Mouse (Mus musculus): ENCODE results near the gene Spag9. TPM values are rescaled to one million over a fixed set of nuclear protein-coding genes. Genes with fewer than 3 reads are reported as not detected.

The Spag9 gene
- polyA plus RNA-seq, 1 experiment from 2014 or later, result 68.9 TPM

DNA sequence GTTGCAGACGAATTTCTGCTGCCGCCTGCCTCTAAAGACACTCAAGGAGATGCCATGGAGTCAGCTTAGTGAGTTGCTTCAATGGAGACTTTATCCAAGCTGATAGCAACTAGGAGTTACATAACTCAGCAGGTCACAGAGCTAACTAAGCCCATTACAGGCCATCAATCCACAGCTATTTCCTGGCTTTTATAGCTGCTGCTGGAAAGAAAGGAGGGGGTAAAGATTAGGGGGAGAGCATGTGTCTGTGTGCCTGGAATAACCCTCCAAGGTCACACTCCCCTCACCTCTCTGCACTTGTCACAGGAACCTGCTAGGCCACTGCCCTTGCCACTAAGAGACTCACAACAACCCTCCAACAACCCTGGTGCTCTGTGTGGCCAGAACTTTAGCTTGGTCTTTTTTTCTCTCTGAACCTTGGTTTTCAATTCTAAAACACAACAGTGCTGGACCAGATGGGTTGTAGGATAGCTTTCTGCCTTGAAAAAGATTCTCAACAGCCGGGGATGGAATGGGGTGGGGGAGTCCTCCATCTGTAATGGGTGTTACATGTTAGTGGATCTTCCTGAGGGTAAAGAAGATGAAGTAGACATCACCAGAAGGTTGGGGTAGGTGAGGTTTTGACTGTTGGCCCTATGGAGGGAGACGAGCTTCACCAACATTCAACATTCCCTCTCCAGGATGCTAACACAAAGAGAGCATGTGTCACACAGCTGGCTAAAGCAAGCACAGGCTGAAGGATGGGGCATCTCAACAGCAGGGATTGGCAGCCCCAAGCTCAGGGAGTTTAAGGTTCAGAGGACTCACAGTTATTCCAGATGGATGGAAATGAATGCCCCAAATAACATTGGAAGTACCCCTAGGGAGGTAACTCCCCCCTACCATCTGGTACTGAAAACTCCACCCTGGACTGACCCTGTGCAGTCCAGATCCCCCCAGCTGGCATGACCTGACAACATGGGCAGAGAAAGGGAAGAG is 134.5 kb downstream of the Spag9 start:
- no peaks in the 10 kb centered on the region for H3K27me3 ChIP-seq (replicated peaks; ENCODE audit: control insufficient read depth, insufficient read depth, low read length)
- no peak overlapping the region for H3K9ac ChIP-seq (ENCODE audit: low read depth, low read length)
- H3K4me2 ChIP-seq (ENCODE audit: low read length), result no peak overlapping the region
- WGBS, result 65% methylated on average over 4 of the region's 4 CpGs
- H3K9me3 ChIP-seq (ENCODE audit: control insufficient read depth, low read length), result no peaks in the 10 kb centered on the region
- H3K4me1 ChIP-seq (ENCODE audit: control insufficient read depth, insufficient read depth, low read depth, low read length), result peaks cover 14% of the 10 kb centered on the region; the same call in 1 of the 2 replicates
- H3K27ac ChIP-seq (ENCODE audit: low read depth, low read length), result no peak overlapping the region
- no peak for ATAC-seq
- H3K36me3 ChIP-seq (ENCODE audit: control insufficient read depth, insufficient read depth, low read length), result no peaks in the 10 kb centered on the region; the same call in none of the 2 replicates
- H3K4me3 ChIP-seq (ENCODE audit: low read length), result no peak overlapping the region

DNA sequence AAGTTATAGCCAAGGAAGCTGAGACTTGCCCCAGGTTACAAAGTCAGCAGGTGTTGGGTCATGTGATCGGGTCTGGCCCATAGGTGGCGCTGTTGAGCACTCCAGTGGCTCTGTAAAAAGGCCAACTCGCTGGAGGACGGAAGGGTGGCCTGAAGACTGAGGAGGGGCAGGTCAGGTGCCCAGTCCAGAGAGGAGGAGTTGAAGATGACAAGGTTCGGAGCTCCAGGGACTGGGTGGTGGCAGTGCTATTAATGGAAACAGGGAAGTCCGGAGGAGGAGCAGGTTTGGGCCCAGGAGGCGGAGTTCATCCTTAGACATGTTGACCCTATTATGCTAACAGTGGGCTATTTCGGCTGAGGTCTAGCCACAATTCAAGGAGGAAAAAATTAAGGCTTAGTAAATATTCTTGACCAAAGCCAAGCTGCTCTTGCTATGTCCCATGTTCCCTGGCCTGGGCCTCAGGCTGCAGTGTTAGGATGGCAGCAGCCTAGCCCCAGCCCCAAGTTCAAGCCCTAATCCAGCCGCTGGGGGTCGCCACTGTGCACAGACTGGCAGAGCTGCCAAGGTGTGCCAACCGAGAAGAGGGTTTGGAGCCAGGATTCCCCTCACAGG is 137.6 kb downstream of the Spag9 start:
- Histone ChIP-seq H3K4me3 (ENCODE audit: low read length) (no peak overlapping the region), H3K4me2 (ENCODE audit: low read length) (peak overlapping the region; percentile 20), H3K27me3 (replicated peaks; ENCODE audit: control insufficient read depth, insufficient read depth, low read length) (no peaks in the 10 kb centered on the region), H3K27ac (ENCODE audit: low read depth, low read length) (no peak overlapping the region), H3K9ac (ENCODE audit: low read depth, low read length) (no peak overlapping the region), H3K9me3 (ENCODE audit: control insufficient read depth, low read length) (no peaks in the 10 kb centered on the region), H3K4me1 (ENCODE audit: control insufficient read depth, insufficient read depth, low read depth, low read length) (peaks cover 24% of the 10 kb centered on the region; the same call in 1 of the 2 replicates), H3K36me3 (ENCODE audit: control insufficient read depth, insufficient read depth, low read length) (no peaks in the 10 kb centered on the region)
- 15% methylated on average over 11 of the region's 11 CpGs for WGBS
- ATAC-seq, result peak; percentile 55

DNA sequence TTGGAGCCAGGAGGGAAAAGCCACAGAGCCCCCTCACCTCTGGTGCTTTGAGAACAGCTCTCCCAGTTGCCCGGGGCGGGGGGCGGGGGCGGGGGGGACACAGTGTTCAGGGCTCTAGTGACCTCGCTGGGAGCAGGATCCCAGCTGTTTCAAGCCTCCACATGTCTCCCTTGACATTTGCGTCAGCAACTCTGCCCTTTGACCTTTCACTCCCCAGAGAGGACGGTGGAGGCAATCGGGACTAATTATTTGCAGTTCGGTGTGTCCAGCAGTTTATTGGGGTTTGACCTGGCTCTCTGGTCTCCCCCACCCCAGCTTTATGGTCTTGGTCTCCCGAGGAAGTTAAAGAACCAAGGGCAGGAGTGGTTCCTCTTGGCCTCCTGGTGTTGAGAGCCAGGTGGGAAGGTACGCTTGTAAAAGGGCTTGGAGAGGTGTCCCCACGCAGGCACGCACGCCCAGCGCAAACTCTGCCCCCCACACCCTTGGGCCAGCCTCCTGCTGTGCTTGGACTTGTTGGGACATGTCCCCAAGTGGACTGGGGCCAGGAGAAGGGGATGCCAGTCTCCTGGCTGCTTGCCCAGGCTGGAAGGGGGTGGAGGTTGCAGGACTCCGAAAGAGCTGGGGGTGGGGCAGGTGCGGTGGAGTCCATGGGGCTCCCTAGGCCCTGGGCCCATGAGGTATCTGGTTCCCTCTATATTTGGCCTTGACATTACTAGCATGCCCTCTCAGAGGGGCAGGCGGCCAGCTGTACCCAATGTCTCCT is 138.4 kb downstream of the Spag9 start:
- H3K4me1 ChIP-seq (ENCODE audit: control insufficient read depth, insufficient read depth, low read depth, low read length), result peaks cover 25% of the 10 kb centered on the region; the same call in 1 of the 2 replicates
- H3K4me2 ChIP-seq (ENCODE audit: low read length), result peak overlapping the region; percentile 31; the same call in 1 of the 2 replicates
- no peaks in the 10 kb centered on the region for H3K36me3 ChIP-seq (ENCODE audit: control insufficient read depth, insufficient read depth, low read length)
- peak overlapping the region; percentile 46 for H3K27ac ChIP-seq (ENCODE audit: low read depth, low read length)
- WGBS, result 43% methylated on average over 18 of the region's 18 CpGs
- no peaks in the 10 kb centered on the region for H3K27me3 ChIP-seq (replicated peaks; ENCODE audit: control insufficient read depth, insufficient read depth, low read length)
- ATAC-seq, result peak; percentile 14; the same call in 1 of the 2 replicates
- no peak overlapping the region; the same call in 1 of the 2 replicates for H3K9ac ChIP-seq (ENCODE audit: low read depth, low read length)
- H3K9me3 ChIP-seq (ENCODE audit: control insufficient read depth, low read length), result no peaks in the 10 kb centered on the region
- H3K4me3 ChIP-seq (ENCODE audit: low read length), result no peak overlapping the region

DNA sequence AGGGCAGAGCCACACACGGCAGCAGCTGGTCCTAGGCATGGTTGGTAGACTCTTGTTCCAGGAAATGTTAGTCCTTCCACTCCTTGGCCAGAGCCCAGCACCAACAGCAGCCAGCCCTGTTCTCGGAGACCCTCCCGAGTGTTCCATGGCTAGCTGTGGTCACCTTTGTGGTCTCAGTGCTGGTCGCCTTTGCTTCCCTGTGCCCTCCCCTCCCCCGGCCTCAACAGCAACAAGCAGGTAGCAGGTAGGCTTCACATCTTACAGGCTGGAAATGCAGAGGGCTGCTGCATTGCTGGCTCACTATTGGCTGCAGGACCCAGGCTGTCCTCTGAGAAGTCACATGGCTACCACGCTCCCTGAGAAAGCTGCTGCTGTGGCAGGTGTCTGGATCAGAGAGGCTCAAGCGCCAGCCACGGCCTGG is 139.7 kb downstream of the Spag9 start:
- ATAC-seq, result no peak
- Histone ChIP-seq H3K27ac (ENCODE audit: low read depth, low read length) (peak overlapping the region; percentile 48; the same call in 1 of the 2 replicates), H3K9me3 (ENCODE audit: control insufficient read depth, low read length) (no peaks in the 10 kb centered on the region), H3K4me2 (ENCODE audit: low read length) (no peak overlapping the region), H3K4me1 (ENCODE audit: control insufficient read depth, insufficient read depth, low read depth, low read length) (peaks cover 25% of the 10 kb centered on the region; the same call in 1 of the 2 replicates), H3K9ac (ENCODE audit: low read depth, low read length) (peak overlapping the region; percentile 11; the same call in 1 of the 2 replicates), H3K36me3 (ENCODE audit: control insufficient read depth, insufficient read depth, low read length) (no peaks in the 10 kb centered on the region), H3K27me3 (replicated peaks; ENCODE audit: control insufficient read depth, insufficient read depth, low read length) (no peaks in the 10 kb centered on the region), H3K4me3 (ENCODE audit: low read length) (no peak overlapping the region)
- 67% methylated on average over 8 of the region's 8 CpGs for WGBS

DNA sequence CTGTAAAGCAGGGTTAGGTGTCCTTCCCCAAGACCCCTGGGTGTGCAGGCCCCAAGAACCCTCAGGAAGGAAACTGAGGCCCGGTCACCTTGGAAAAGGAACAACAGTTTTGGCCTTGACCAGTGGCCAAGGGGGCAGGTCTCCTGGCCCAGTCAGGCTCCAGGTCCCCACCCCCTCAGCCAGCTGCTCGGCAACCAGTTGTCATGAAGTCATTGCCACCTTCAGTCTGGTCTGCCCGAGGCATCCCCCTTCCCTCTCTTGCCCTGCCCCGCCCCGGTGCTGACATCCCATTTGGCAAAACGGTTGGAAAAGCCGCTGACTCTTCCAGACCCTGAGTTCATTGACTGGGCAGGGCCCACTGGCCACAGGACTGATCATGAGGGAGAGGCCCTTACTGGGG is 140.8 kb downstream of the Spag9 start:
- H3K4me1 ChIP-seq (ENCODE audit: control insufficient read depth, insufficient read depth, low read depth, low read length), result peaks cover 25% of the 10 kb centered on the region; the same call in 1 of the 2 replicates
- H3K27me3 ChIP-seq (replicated peaks; ENCODE audit: control insufficient read depth, insufficient read depth, low read length), result no peaks in the 10 kb centered on the region
- no peak overlapping the region for H3K9ac ChIP-seq (ENCODE audit: low read depth, low read length)
- H3K36me3 ChIP-seq (ENCODE audit: control insufficient read depth, insufficient read depth, low read length), result no peaks in the 10 kb centered on the region
- no peak overlapping the region; the same call in 1 of the 2 replicates for H3K27ac ChIP-seq (ENCODE audit: low read depth, low read length)
- no peak for ATAC-seq
- H3K4me2 ChIP-seq (ENCODE audit: low read length), result no peak overlapping the region
- H3K9me3 ChIP-seq (ENCODE audit: control insufficient read depth, low read length), result no peaks in the 10 kb centered on the region
- H3K4me3 ChIP-seq (ENCODE audit: low read length), result no peak overlapping the region
- WGBS, result 65% methylated on average over 7 of the region's 7 CpGs

DNA sequence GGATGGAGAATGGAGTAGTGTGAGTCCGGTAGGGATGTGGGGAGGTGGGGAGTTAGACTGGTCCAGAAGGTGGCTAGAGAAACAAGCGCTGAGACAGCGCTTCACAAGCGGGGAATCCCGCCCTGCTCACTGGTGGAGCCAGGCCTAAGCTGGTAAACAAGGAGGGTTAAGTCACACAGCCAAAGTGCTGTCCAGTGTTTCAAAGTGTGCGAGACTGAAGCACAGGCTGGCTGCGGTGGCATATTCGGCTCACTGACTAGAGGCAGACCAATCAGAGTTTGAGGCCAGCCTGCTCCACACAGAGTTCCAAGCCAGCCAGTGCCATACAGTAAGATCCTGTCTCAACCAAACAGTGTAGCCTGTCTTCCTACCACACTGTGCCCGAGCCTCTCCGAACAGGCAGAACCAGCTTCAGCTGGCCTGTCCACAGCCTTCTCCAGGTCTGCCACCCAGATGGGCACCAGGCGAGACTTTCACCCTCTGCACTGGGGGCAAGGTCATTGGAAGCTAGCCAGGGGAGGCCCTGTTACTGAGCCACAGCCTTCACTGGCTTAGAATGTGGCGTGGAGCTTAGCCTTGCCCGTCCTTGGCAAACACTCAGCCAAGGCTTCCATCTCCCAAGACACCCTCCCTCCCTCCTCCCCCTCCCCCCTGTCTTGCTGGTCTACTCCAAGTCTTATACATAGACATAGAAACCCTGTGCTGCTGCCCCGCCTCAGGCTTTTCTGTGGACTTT is 141.6 kb downstream of the Spag9 start:
- Histone ChIP-seq H3K4me1 (ENCODE audit: control insufficient read depth, insufficient read depth, low read depth, low read length) (peaks cover 25% of the 10 kb centered on the region; the same call in 1 of the 2 replicates), H3K27ac (ENCODE audit: low read depth, low read length) (peak overlapping the region; percentile 60; the same call in 1 of the 2 replicates), H3K27me3 (replicated peaks; ENCODE audit: control insufficient read depth, insufficient read depth, low read length) (no peaks in the 10 kb centered on the region), H3K9me3 (ENCODE audit: control insufficient read depth, low read length) (no peaks in the 10 kb centered on the region), H3K4me2 (ENCODE audit: low read length) (no peak overlapping the region), H3K9ac (ENCODE audit: low read depth, low read length) (no peak overlapping the region), H3K4me3 (ENCODE audit: low read length) (no peak overlapping the region), H3K36me3 (ENCODE audit: control insufficient read depth, insufficient read depth, low read length) (no peaks in the 10 kb centered on the region)
- 76% methylated on average over 14 of the region's 14 CpGs for WGBS
- ATAC-seq, result peak; percentile 68

DNA sequence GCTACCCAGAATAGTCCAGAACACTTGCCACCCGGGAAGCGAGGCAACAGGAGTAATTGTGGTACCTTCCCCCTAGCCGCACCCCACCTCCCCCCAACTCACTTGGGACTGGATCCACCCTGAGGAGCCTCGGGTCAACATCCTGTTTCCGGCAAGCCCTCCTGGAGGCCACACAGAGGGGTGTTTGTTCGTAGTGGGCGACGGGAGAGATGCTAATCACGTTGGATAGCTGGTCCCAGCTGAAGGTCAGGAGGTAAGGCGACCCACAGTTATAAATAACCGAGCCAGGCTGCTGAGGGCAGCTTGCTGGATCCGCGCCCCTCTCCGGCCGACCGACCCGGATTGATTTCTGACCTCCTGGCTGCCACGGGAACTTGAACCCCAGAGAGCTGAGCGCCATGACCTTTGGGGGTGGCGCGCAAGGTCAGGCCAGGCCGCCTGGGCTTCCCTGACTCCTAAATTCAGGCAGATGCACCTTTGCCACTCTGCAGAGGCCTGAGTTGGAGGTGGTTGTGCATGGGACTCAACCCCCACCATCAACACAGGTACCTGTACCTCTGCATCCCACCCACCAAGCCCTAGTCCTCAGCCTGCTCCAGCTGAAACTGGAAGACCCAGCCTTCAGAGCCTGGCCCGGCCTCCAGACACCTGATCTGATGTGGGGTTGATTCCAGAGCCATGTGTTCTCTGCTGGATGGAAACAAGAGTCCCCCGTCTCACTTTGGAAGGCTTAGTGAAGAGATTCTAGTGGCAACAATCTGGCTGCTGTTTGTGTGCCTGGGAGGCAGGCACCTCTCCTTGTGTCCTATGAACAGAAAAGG is 142.7 kb downstream of the Spag9 start:
- H3K9ac ChIP-seq (ENCODE audit: low read depth, low read length), result no peak overlapping the region
- no peak for ATAC-seq
- peaks cover 25% of the 10 kb centered on the region; the same call in 1 of the 2 replicates for H3K4me1 ChIP-seq (ENCODE audit: control insufficient read depth, insufficient read depth, low read depth, low read length)
- no peak overlapping the region for H3K4me3 ChIP-seq (ENCODE audit: low read length)
- no peak overlapping the region for H3K27ac ChIP-seq (ENCODE audit: low read depth, low read length)
- H3K9me3 ChIP-seq (ENCODE audit: control insufficient read depth, low read length), result no peaks in the 10 kb centered on the region
- H3K36me3 ChIP-seq (ENCODE audit: control insufficient read depth, insufficient read depth, low read length), result no peaks in the 10 kb centered on the region
- no peaks in the 10 kb centered on the region for H3K27me3 ChIP-seq (replicated peaks; ENCODE audit: control insufficient read depth, insufficient read depth, low read length)
- H3K4me2 ChIP-seq (ENCODE audit: low read length), result no peak overlapping the region
- WGBS, result 56% methylated on average over 24 of the region's 24 CpGs

DNA sequence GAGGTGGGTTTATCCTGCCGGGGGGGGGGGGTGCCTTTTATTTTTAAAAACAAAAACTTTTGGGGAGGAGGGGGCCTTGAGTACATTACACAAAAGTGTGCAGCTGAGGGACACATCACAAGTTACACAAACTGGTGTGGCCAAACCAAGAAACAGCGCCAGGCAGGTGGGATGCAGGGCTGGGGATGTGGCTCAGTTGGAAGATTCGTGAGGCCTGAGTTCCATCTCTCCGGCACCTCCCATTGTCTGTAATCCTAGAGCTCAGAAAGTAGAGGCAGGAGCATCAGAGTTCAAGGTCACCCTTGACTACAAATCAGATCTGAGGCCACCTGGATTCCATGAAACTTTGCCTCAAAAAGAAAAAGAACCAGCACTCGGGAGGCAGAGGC is 143.3 kb downstream of the Spag9 start:
- Histone ChIP-seq H3K4me3 (ENCODE audit: low read length) (no peak overlapping the region), H3K9me3 (ENCODE audit: control insufficient read depth, low read length) (no peaks in the 10 kb centered on the region), H3K4me2 (ENCODE audit: low read length) (no peak overlapping the region), H3K4me1 (ENCODE audit: control insufficient read depth, insufficient read depth, low read depth, low read length) (peaks cover 20% of the 10 kb centered on the region), H3K36me3 (ENCODE audit: control insufficient read depth, insufficient read depth, low read length) (no peaks in the 10 kb centered on the region), H3K27ac (ENCODE audit: low read depth, low read length) (no peak overlapping the region), H3K27me3 (replicated peaks; ENCODE audit: control insufficient read depth, insufficient read depth, low read length) (no peaks in the 10 kb centered on the region), H3K9ac (ENCODE audit: low read depth, low read length) (no peak overlapping the region)
- ATAC-seq, result no peak
- WGBS, result 83% methylated on average over 5 of the region's 5 CpGs
